Mouse (Mus musculus) heart, embryonic 11.5 days (tissue): ENCODE results near the gene Rps4x. TPM values are rescaled to one million over a fixed set of nuclear protein-coding genes. Genes with fewer than 3 reads are reported as not detected.

Source experiments
- ATAC-seq: fragments of 200-750 bp; cut with Nextera tagmentation; replicated peaks from 2 replicates; pipeline ENCODE4 v1.8.0; 2017; ENCODE audit warnings: moderate library complexity; ENCODE audit not compliant: insufficient number of reproducible peaks, low FRiP score, low TSS enrichment
- H3K27ac ChIP-seq: fragments of 300-500 bp; sonication (generic); 2 replicates; pipeline ENCODE4 v1.5.1; 2014; ENCODE audit warnings: mild to moderate bottlenecking, low read depth, low read length
- H3K27me3 ChIP-seq: fragments of 300-500 bp; sonication (generic); 2 replicates; pipeline ENCODE4 v1.6.1; 2014; ENCODE audit warnings: mild to moderate bottlenecking, low read length, mixed read lengths; ENCODE audit not compliant: control insufficient read depth, insufficient read depth
- H3K36me3 ChIP-seq: fragments of 300-500 bp; sonication (generic); 2 replicates; pipeline ENCODE4 v1.6.1; 2014; ENCODE audit warnings: mild to moderate bottlenecking, low read length, moderate library complexity, mixed read lengths; ENCODE audit not compliant: control insufficient read depth, insufficient read depth
- H3K4me1 ChIP-seq: fragments of 300-500 bp; sonication (generic); 2 replicates; pipeline ENCODE4 v1.6.1; 2014; ENCODE audit warnings: low read length; ENCODE audit not compliant: control insufficient read depth, insufficient read depth
- H3K4me2 ChIP-seq: fragments of 300-500 bp; sonication (generic); 2 replicates; pipeline ENCODE4 v1.6.1; 2014; ENCODE audit warnings: mild to moderate bottlenecking, moderate library complexity
- H3K4me3 ChIP-seq: fragments of 300-500 bp; sonication (generic); 2 replicates; pipeline ENCODE4 v1.5.1; 2014; ENCODE audit warnings: low read depth, low read length
- H3K9ac ChIP-seq: fragments of 300-500 bp; sonication (generic); 2 replicates; pipeline ENCODE4 v1.6.1; 2014; ENCODE audit warnings: mild to moderate bottlenecking, low read depth, low read length, moderate library complexity
- H3K9me3 ChIP-seq: fragments of 300-500 bp; sonication (generic); replicated peaks from 2 replicates; pipeline ENCODE4 v1.6.1; 2016; ENCODE audit warnings: low read length; ENCODE audit not compliant: control insufficient read depth
- WGBS: fragments of 180-500 bp; shearing (Covaris S2); extraction: QIAGEN DNeasy Blood & Tissue Kit; methylation state at CpG from one replicate; pipeline ENCODE4 v1.1.7; 2014; ENCODE audit not compliant: insufficient replicate concordance; 5-methylcytosine and 5-hydroxymethylcytosine counted together
- polyA plus RNA-seq: library from polyadenylated mRNA; unstranded; fragments of >200 nt; fragmentation: Nextera tagmentation; extraction: Ambion mirVana; gene quantifications from 2 replicates; pipeline ENCODE4 v1.2.1, GENCODE M21; 2014

Gene Rps4x
- polyA plus RNA-seq, 1 experiment from 2014 or later, result 606 TPM

DNA sequence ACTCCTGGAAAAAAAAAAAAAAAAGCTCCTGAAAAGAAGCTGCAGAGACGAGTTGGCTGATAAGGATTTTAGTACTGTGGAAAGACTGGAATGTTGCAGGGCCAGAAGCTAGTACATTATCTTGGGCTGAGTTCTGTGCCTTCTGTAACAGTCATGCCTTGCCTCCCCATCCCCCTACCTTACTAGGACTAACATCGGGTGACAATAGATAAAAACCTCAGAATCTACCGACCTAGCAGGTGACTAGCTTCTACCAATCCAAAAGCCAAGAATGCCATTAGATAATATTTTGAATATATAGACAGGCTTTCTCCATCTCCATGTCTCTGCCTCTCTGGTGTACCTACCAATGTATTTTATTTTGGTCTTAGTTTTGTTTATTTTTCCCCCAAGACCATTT is 18.3 kb downstream of the Rps4x start:
- 33% methylated on average over 3 of the region's 3 CpGs for WGBS
- H3K27ac ChIP-seq, result no peak overlapping the region
- H3K9ac ChIP-seq, result no peak overlapping the region
- ATAC-seq, result no peak
- no peaks in the 10 kb centered on the region for H3K36me3 ChIP-seq
- no peak overlapping the region for H3K4me2 ChIP-seq
- H3K4me1 ChIP-seq, result no peaks in the 10 kb centered on the region
- no peaks in the 10 kb centered on the region; the same call in 1 of the 2 replicates for H3K27me3 ChIP-seq
- no peak overlapping the region for H3K4me3 ChIP-seq
- H3K9me3 ChIP-seq, result no peaks in the 10 kb centered on the region

GRCm38 (mm10) chrX:102170135-102170534 is 19.1 kb downstream of the Rps4x start:
- 47% methylated on average over 3 of the region's 3 CpGs for WGBS
- Histone ChIP-seq H3K4me1 (no peaks in the 10 kb centered on the region), H3K9ac (no peak overlapping the region), H3K9me3 (no peaks in the 10 kb centered on the region), H3K27ac (no peak overlapping the region), H3K27me3 (no peaks in the 10 kb centered on the region; the same call in 1 of the 2 replicates), H3K4me3 (no peak overlapping the region), H3K4me2 (no peak overlapping the region), H3K36me3 (no peaks in the 10 kb centered on the region)
- ATAC-seq, result no peak

- ATAC-seq, result no peak
- Histone ChIP-seq H3K4me2 (no peak overlapping the region), H3K9me3 (no peaks in the 10 kb centered on the region), H3K27ac (no peak overlapping the region), H3K4me3 (no peak overlapping the region), H3K9ac (no peak overlapping the region), H3K36me3 (no peaks in the 10 kb centered on the region), H3K27me3 (no peaks in the 10 kb centered on the region; the same call in 1 of the 2 replicates), H3K4me1 (no peaks in the 10 kb centered on the region)
- WGBS, result 72% methylated on average over 1 of the region's 1 CpGs
These were observed 19.5 kb downstream of the Rps4x start for GRCm38 (mm10) chrX:102169724-102170123.

- H3K4me2 ChIP-seq, result no peak overlapping the region
- no peaks in the 10 kb centered on the region for H3K4me1 ChIP-seq
- H3K4me3 ChIP-seq, result no peak overlapping the region
- H3K9ac ChIP-seq, result no peak overlapping the region
- 45% methylated on average over 6 of the region's 6 CpGs for WGBS
- no peak for ATAC-seq
- H3K9me3 ChIP-seq, result no peaks in the 10 kb centered on the region
- H3K27ac ChIP-seq, result no peak overlapping the region
- no peaks in the 10 kb centered on the region; the same call in 1 of the 2 replicates for H3K27me3 ChIP-seq
- no peaks in the 10 kb centered on the region for H3K36me3 ChIP-seq
These were observed 22.2 kb downstream of the Rps4x start for GRCm38 (mm10) chrX:102166986-102167385.

DNA sequence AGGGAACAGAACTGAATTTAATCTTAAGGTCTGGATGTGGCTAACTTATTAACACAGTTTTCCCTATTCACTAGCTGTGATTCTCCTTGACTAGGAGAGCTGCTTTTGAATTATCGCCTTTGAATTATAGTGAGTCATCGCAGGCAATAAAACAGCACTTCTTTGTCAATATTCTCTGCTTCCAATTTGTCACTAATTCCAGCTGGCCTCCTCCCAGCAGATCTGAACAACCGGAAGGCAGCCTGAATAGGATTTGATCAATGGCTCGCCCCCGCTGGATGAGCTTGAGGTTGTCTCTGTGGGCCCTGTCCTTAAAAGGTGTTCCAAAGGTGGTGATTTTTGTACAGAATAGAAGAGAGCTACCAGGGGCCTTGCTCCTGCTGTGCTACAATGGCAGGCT is 22.7 kb downstream of the Rps4x start:
- no peak overlapping the region for H3K27ac ChIP-seq
- no peaks in the 10 kb centered on the region; the same call in 1 of the 2 replicates for H3K27me3 ChIP-seq

GRCm38 (mm10) chrX:102163529-102163928 is 25.7 kb downstream of the Rps4x start:
- Histone ChIP-seq H3K36me3 (no peaks in the 10 kb centered on the region), H3K9me3 (no peaks in the 10 kb centered on the region), H3K4me1 (no peaks in the 10 kb centered on the region), H3K27ac (no peak overlapping the region), H3K27me3 (no peaks in the 10 kb centered on the region), H3K4me3 (no peak overlapping the region), H3K9ac (no peak overlapping the region), H3K4me2 (no peak overlapping the region)
- 89% methylated on average over 4 of the region's 4 CpGs for WGBS
- no peak for ATAC-seq

More for the DNA sequence above, 22.7 kb downstream of the Rps4x start:
- no peak overlapping the region for H3K4me2 ChIP-seq
- no peaks in the 10 kb centered on the region for H3K9me3 ChIP-seq
- H3K4me1 ChIP-seq, result no peaks in the 10 kb centered on the region
- no peaks in the 10 kb centered on the region for H3K36me3 ChIP-seq
- 65% methylated on average over 5 of the region's 5 CpGs for WGBS
- H3K4me3 ChIP-seq, result no peak overlapping the region
- ATAC-seq, result no peak
- H3K9ac ChIP-seq, result no peak overlapping the region

- Histone ChIP-seq H3K4me3 (no peak overlapping the region), H3K36me3 (no peaks in the 10 kb centered on the region), H3K9me3 (no peaks in the 10 kb centered on the region), H3K4me2 (no peak overlapping the region), H3K27me3 (no peaks in the 10 kb centered on the region), H3K27ac (no peak overlapping the region), H3K9ac (no peak overlapping the region), H3K4me1 (no peaks in the 10 kb centered on the region)
- no peak for ATAC-seq
- 34% methylated on average over 2 of the region's 2 CpGs for WGBS
These were observed 26.1 kb downstream of the Rps4x start for GRCm38 (mm10) chrX:102163096-102163495.

GRCm38 (mm10) chrX:102160528-102160927 is 28.7 kb downstream of the Rps4x start:
- Histone ChIP-seq H3K9ac (no peak overlapping the region), H3K4me3 (no peak overlapping the region), H3K9me3 (no peaks in the 10 kb centered on the region), H3K4me2 (no peak overlapping the region), H3K27me3 (no peaks in the 10 kb centered on the region), H3K27ac (no peak overlapping the region), H3K36me3 (no peaks in the 10 kb centered on the region), H3K4me1 (no peaks in the 10 kb centered on the region)
- 75% methylated on average over 2 of the region's 2 CpGs for WGBS
- ATAC-seq, result no peak

DNA sequence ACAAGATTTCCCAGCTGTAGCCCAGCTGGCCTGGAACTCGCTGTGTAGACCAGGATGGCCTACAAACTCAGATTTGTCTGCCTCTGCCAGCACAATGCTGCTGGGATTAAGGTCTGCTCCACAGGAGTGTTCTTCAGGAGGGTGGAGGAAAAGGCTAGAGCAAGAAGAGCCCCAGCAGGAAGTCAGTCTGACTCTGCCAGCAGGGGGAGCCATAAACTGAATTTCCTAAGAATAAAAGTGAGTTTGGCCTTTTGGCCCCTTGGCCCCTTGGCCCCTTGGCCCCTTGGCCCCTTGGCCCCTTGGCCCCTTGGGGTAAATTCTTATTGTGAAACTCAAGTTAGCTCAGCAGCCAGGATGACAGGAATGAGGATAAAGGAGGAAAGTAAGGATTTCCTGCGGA is 29.4 kb downstream of the Rps4x start:
- Histone ChIP-seq H3K36me3 (no peaks in the 10 kb centered on the region), H3K4me1 (no peaks in the 10 kb centered on the region), H3K4me3 (no peak overlapping the region), H3K9ac (no peak overlapping the region), H3K9me3 (no peaks in the 10 kb centered on the region), H3K27me3 (no peaks in the 10 kb centered on the region), H3K4me2 (no peak overlapping the region), H3K27ac (no peak overlapping the region)
- 51% methylated on average over 2 of the region's 2 CpGs for WGBS
- ATAC-seq, result no peak
